Mouse (Mus musculus): ENCODE results near the gene Gpr45.

GRCm38 (mm10) chr1:43045204-43045982, 92.7 kb downstream of the Gpr45 start:
- TF ChIP-seq GATA1 (IDR thresholded peaks at IDR 0.05; ENCODE audit: low read length) (no peak), TAL1 (IDR thresholded peaks at IDR 0.05; ENCODE audit: low read length) (no peak)

Measured in erythroblast, embryonic 14.5 days (primary cell).